Mouse (Mus musculus) lung, embryonic 15.5 days (tissue): Measurements from ENCODE around the gene Fbxw8. TPM values are rescaled to one million over a fixed set of nuclear protein-coding genes. Genes with fewer than 3 reads are reported as not detected.

Experiments used
- ATAC-seq: fragments of 200-750 bp; cut with Nextera tagmentation; 2 replicates; pipeline ENCODE4 v1.8.0; 2017; ENCODE audit warnings: moderate number of reproducible peaks, borderline replicate concordance; ENCODE audit not compliant: low FRiP score, low TSS enrichment; ENCODE audit errors: extremely low read depth
- H3K27ac ChIP-seq: fragments of 300-500 bp; sonication (generic); 2 replicates; pipeline ENCODE4 v1.5.1; 2015; ENCODE audit warnings: moderate library complexity, mild to moderate bottlenecking, inconsistent platforms
- H3K27me3 ChIP-seq: fragments of 300-500 bp; sonication (generic); 2 replicates; pipeline ENCODE4 v1.6.1; 2015; ENCODE audit warnings: inconsistent platforms
- H3K36me3 ChIP-seq: fragments of 300-500 bp; sonication (generic); 2 replicates; pipeline ENCODE4 v1.6.1; 2015; ENCODE audit warnings: inconsistent platforms
- H3K4me1 ChIP-seq: fragments of 300-500 bp; sonication (generic); 2 replicates; pipeline ENCODE4 v1.6.1; 2015; ENCODE audit warnings: inconsistent platforms
- H3K4me2 ChIP-seq: fragments of 300-500 bp; sonication (generic); 2 replicates; pipeline ENCODE4 v1.6.1; 2015; ENCODE audit warnings: inconsistent platforms, mild to moderate bottlenecking, moderate library complexity
- H3K4me3 ChIP-seq: fragments of 300-500 bp; sonication (generic); 2 replicates; pipeline ENCODE4 v1.5.1; 2015; ENCODE audit warnings: mild to moderate bottlenecking, inconsistent platforms
- H3K9ac ChIP-seq: fragments of 300-500 bp; sonication (generic); 2 replicates; pipeline ENCODE4 v1.6.1; 2015; ENCODE audit warnings: inconsistent platforms
- H3K9me3 ChIP-seq: fragments of 300-500 bp; sonication (generic); 2 replicates; pipeline ENCODE4 v1.6.1; 2016; ENCODE audit warnings: inconsistent platforms
- WGBS: fragments of 180-500 bp; shearing (Covaris S2); methylation state at CpG from one replicate; pipeline ENCODE4 v1.1.7; 2015; 5-methylcytosine and 5-hydroxymethylcytosine counted together
- polyA plus RNA-seq: library from polyadenylated mRNA; unstranded; fragments of >200 nt; fragmentation: Nextera tagmentation; extraction: Ambion mirVana; gene quantifications from 2 replicates; pipeline ENCODE4 v1.2.1, GENCODE M21; 2015

The Fbxw8 gene
- polyA plus RNA-seq, 1 experiment from 2014 or later: 30.2 TPM

DNA sequence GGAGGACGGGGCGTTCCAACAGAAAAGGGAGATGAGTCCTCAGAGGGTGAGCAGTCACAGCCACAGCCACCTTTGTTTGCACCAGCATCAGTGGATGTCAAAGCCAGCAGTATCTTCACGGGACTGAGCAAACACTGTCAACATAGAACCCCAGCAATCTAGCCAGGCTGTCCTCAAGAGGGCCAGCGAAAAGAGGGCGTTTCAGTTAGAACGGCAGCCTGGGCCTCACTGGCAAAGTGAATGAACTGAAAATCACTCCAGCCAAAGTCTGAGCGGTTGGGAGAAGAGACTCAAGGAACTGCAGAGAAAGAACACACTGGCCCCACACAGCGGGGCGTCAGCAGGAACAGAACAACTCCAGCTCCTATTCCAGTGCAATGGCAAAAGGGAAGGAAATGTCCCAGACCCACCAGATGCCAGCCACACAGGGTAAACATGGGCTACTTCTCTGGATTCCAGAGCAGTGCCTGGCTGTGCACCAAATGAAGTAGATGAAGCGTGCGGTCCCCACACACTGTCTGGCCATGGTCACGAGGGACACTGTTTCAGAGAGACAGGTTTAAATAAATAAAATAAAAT, 72.1 kb downstream of the Fbxw8 start:
- no peak overlapping the region for H3K4me2 ChIP-seq
- no peak overlapping the region for H3K4me3 ChIP-seq
- H3K36me3 ChIP-seq: 0 out of 2 replicates have a peak, but pooled peaks cover 2% of the 10 kb centered on the region
- peaks cover 33% of the 10 kb centered on the region for H3K4me1 ChIP-seq
- no peak; the same call in 1 of the 2 replicates for ATAC-seq
- no peaks in the 10 kb centered on the region for H3K27me3 ChIP-seq
- peak overlapping the region; percentile 41 for H3K27ac ChIP-seq
- no peak overlapping the region for H3K9ac ChIP-seq
- no peaks in the 10 kb centered on the region for H3K9me3 ChIP-seq
- 36% methylated on average over 12 of the region's 12 CpGs for WGBS

DNA sequence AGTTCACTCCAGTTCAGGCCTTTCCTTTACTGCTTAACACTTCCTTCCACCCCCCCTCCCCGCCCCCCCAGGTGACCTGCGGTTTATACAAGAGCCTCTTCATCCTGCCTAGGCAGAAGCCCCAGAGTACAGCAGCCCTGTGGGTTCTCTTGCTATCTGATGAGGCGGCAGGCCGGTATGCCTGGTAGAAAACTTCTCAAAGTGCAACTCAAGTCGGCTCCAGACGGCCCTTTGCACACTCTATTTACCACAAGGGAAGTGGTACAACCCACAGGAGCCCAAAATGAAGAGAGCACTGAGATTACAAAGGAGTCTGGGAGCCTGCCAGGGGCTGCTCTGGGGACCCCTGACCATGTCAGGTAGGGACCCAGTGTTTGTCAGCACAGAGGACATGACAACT, 73.3 kb downstream of the Fbxw8 start:
- Histone ChIP-seq H3K4me2 (no peak overlapping the region), H3K27me3 (no peaks in the 10 kb centered on the region), H3K36me3 (peaks cover 3% of the 10 kb centered on the region; the same call in 1 of the 2 replicates), H3K4me3 (no peak overlapping the region), H3K27ac (no peak overlapping the region), H3K4me1 (peaks cover 33% of the 10 kb centered on the region), H3K9me3 (no peaks in the 10 kb centered on the region), H3K9ac (no peak overlapping the region)
- WGBS: 57% methylated on average over 6 of the region's 6 CpGs
- no peak for ATAC-seq

DNA sequence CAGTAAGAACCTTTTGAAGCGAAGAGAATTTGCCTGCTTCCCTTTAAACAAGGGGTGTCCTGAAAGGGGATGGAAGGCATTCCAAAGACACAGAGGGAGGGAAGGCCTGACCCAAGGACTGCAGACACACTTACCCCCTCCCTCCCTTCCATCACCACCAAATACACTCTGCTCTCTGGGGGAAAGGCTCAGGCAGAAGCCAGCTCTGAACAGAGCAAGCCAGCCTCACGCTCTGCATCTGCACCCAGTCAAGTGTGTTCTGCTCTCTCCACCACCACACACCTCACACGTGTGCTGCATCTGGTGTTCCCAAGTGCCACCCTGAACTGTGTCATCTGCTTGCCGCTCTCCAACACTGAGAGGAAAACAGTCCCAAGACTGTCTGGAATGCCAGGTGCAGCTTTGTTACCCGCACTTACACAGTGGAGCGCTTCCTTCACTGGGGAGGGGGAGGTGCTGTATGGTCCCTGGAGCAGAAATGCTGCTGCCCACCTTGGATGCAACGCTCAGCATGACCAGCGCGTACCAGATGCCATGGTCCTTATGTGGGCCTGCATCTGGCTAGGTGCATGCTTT, 73.8 kb downstream of the Fbxw8 start:
- H3K36me3 ChIP-seq: peaks cover 9% of the 10 kb centered on the region; the same call in 1 of the 2 replicates
- H3K4me2 ChIP-seq: no peak overlapping the region
- peak; percentile 15; the same call in 1 of the 2 replicates for ATAC-seq
- no peak overlapping the region for H3K4me3 ChIP-seq
- no peaks in the 10 kb centered on the region for H3K27me3 ChIP-seq
- no peak overlapping the region for H3K27ac ChIP-seq
- peaks cover 33% of the 10 kb centered on the region for H3K4me1 ChIP-seq
- 74% methylated on average over 9 of the region's 9 CpGs for WGBS
- no peaks in the 10 kb centered on the region for H3K9me3 ChIP-seq
- no peak overlapping the region for H3K9ac ChIP-seq

DNA sequence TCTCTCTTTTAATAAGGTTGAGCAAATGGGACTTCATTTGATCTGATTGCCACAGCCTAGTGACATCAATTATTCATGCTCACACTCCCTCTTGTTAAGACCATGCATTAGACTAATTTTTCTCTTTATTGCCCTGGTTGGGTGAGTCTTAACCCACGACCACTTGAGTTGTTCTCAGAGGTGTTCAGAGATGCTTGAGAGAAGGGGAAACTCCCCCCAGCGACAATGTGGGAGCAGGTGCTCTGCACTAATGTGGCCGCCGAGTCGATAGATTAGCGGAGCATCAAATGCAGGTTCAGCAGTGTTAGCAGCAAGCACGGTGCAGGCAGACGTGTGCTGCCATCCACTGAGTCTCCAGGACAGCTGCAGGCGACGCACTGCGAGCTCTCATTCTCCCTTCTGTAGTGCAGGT, 75.4 kb downstream of the Fbxw8 start:
- ATAC-seq: no peak
- H3K4me2 ChIP-seq: no peak overlapping the region
- no peaks in the 10 kb centered on the region for H3K9me3 ChIP-seq
- H3K9ac ChIP-seq: no peak overlapping the region
- peaks cover 24% of the 10 kb centered on the region; the same call in 1 of the 2 replicates for H3K36me3 ChIP-seq
- H3K4me1 ChIP-seq: peaks cover 31% of the 10 kb centered on the region
- WGBS: 68% methylated on average over 11 of the region's 11 CpGs
- H3K4me3 ChIP-seq: no peak overlapping the region
- no peaks in the 10 kb centered on the region for H3K27me3 ChIP-seq
- no peak overlapping the region for H3K27ac ChIP-seq

DNA sequence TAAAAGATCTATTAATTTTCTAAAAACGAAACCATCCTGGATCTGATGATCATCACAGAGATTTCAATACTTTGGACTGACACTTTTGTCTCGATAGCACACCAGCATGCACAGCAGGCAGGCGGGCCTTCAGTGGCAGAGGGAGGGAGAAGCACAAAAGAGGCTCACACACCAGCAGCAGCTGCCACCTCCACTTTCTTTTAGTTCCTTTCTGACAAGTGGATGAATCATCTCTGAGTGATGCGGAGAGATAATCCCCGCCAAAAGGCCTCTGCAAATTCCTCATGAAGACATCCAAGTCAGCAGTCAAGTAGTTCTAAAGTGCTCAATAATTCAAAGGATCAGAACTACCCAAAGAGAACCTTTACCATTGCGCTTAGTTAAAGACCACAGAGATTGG, 75.9 kb downstream of the Fbxw8 start:
- peaks cover 27% of the 10 kb centered on the region for H3K36me3 ChIP-seq
- ATAC-seq: no peak
- WGBS: 70% methylated on average over 6 of the region's 6 CpGs
- no peak overlapping the region for H3K27ac ChIP-seq
- H3K9me3 ChIP-seq: no peaks in the 10 kb centered on the region
- H3K27me3 ChIP-seq: no peaks in the 10 kb centered on the region
- peaks cover 26% of the 10 kb centered on the region for H3K4me1 ChIP-seq
- no peak overlapping the region for H3K4me3 ChIP-seq
- H3K4me2 ChIP-seq: no peak overlapping the region
- no peak overlapping the region for H3K9ac ChIP-seq

DNA sequence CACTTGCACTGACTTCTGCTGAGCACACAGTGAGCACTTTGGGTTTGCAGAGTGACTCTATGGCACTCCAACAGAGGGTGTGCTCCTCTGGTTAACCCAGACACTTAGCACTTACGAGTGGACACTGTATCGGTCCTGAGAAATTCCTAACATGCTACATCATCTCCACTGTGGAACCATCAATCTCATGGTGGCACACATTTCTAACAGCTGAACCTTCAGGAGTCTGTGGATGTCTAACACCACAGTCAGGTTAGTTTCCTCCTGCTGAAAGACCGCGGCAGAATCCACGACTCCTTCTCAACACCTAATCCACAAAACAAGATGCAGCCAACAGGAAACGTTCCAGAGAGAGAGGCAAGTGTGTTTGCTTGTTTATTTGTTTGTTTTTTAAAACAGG, 76.7 kb downstream of the Fbxw8 start:
- no peak overlapping the region for H3K9ac ChIP-seq
- no peaks in the 10 kb centered on the region for H3K27me3 ChIP-seq
- 74% methylated on average over 6 of the region's 6 CpGs for WGBS
- no peak overlapping the region for H3K4me2 ChIP-seq
- H3K4me1 ChIP-seq: peaks cover 18% of the 10 kb centered on the region
- no peaks in the 10 kb centered on the region for H3K9me3 ChIP-seq
- no peak overlapping the region for H3K27ac ChIP-seq
- ATAC-seq: no peak
- no peak overlapping the region for H3K4me3 ChIP-seq
- H3K36me3 ChIP-seq: peaks cover 34% of the 10 kb centered on the region

DNA sequence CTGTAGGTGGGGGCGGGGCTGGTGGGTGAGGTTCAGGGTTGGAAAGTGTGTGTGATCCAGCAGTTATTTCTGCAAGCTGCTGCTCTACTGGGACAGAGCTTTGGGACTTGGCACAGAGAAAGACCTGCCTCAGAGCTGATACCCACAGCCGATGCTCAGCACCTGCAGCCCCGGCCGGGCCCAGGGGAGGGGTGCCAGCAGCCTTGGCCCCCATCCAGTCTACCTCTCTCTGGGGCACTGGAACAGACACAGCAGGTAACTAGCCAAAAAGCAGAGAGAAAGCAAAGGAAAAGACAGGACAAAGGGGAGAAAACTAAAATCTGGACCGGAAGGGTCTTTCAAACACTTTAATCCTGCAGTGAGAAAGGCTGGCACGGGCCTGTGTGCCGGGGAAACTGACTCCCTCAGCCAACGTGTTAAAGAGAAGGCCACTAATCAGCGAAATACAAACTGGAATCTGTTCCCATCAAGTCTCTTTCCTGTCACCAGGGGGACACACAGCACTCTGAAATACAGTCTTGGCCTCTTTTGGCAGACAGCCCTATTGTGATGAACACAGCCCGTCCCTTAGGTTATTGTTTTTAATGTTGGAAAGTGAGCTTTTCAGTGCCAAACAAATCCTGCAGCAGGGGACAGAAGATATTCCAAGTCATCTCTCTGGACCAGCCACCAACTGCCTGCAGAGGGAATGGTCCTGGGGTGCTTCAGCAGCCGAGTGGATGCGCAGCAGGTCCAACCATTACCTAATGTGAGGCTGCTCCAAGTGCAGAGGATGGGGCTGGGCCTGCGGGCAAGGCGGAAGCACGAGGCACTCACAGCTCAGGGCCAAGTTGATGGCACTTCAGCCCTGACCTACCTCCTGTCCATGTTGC, 78.3 kb downstream of the Fbxw8 start:
- no peaks in the 10 kb centered on the region for H3K27me3 ChIP-seq
- no peak for ATAC-seq
- 79% methylated on average over 15 of the region's 15 CpGs for WGBS
- no peak overlapping the region for H3K4me3 ChIP-seq
- peaks cover 44% of the 10 kb centered on the region for H3K36me3 ChIP-seq
- H3K27ac ChIP-seq: no peak overlapping the region
- H3K9ac ChIP-seq: no peak overlapping the region
- no peak overlapping the region for H3K4me2 ChIP-seq
- no peaks in the 10 kb centered on the region for H3K9me3 ChIP-seq
- 0 out of 2 replicates have a peak, but pooled peaks cover 4% of the 10 kb centered on the region for H3K4me1 ChIP-seq

DNA sequence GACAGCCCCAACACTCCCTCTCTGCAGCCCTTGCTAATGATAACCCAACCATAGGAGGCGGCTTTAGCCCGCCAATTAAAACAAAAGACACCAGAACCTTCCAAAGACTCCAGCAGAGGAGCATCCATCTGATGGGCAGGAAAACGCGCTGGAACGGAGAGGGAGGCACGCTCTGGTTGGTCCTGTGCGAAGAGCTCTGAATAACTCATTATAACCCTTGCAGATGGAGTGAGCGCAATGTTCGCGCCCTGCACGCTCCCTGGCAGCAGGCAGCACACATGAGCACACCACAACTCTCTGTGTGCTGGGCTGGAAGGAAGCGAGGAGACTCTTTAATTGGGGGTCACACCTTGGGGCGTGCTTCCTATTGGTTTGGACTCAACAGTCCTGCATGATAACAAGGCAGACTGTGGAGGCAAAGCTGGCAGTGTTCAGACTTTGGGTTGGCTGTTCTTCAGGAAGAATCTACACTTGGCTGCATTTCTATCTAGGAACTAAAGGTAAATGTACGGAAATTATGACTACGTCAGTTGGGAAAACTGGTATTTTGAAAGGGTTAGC, 82.0 kb downstream of the Fbxw8 start:
- ATAC-seq: no peak
- no peak overlapping the region for H3K9ac ChIP-seq
- no peak overlapping the region for H3K27ac ChIP-seq
- no peak overlapping the region for H3K4me3 ChIP-seq
- peaks cover 9% of the 10 kb centered on the region; the same call in 1 of the 2 replicates for H3K4me1 ChIP-seq
- no peak overlapping the region for H3K4me2 ChIP-seq
- H3K9me3 ChIP-seq: no peaks in the 10 kb centered on the region
- no peaks in the 10 kb centered on the region for H3K27me3 ChIP-seq
- 92% methylated on average over 15 of the region's 15 CpGs for WGBS
- peaks cover 62% of the 10 kb centered on the region for H3K36me3 ChIP-seq

DNA sequence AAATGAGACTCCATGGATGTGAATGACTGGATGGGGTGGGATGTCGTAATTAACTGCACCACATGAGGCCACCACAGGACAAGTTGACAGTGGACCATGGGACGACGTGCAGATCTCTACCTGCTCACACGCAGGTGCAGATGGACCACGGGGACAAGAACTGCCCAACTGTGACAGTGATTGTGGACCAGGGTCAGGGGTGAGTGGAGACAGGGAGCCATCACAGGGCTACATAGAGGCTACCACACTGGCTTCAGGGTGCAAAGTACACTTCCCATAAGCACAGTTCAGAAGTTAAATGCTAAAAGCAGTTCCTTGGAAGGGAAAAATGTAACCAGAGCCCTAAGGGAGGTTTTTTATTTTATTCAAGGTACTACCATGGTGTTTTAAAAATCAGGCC, 83.5 kb downstream of the Fbxw8 start:
- Histone ChIP-seq H3K4me3 (no peak overlapping the region), H3K27ac (no peak overlapping the region), H3K9ac (no peak overlapping the region), H3K36me3 (peaks cover 62% of the 10 kb centered on the region), H3K4me1 (peaks cover 17% of the 10 kb centered on the region; the same call in 1 of the 2 replicates), H3K4me2 (no peak overlapping the region), H3K9me3 (no peaks in the 10 kb centered on the region), H3K27me3 (no peaks in the 10 kb centered on the region)
- 79% methylated on average over 5 of the region's 5 CpGs for WGBS
- ATAC-seq: no peak

DNA sequence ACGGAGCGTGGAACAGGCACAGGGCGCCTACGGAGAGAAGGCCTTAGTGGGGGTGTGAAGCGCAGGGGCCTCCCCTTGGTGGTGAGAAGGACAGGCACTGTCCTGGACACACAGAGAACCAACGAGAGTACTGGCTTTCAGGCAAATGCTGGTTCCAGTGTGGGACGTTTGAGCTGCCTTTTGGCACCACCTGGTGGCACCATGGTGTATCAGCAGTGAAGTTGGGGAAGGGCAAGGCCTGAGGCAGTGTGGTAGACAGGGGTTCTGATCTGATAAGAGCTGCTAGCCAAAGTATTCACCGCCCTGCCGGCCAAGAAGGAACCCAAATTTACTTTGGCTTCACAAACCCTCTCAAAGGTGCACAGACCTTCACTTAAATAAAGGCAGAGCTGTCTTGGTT, 85.9 kb downstream of the Fbxw8 start:
- Histone ChIP-seq H3K27ac (no peak overlapping the region), H3K9me3 (no peaks in the 10 kb centered on the region), H3K36me3 (peaks cover 46% of the 10 kb centered on the region), H3K27me3 (no peaks in the 10 kb centered on the region), H3K9ac (no peak overlapping the region), H3K4me2 (no peak overlapping the region), H3K4me1 (peaks cover 22% of the 10 kb centered on the region), H3K4me3 (no peak overlapping the region)
- peak; percentile 32; the same call in 1 of the 2 replicates for ATAC-seq
- WGBS: 36% methylated on average over 9 of the region's 9 CpGs

DNA sequence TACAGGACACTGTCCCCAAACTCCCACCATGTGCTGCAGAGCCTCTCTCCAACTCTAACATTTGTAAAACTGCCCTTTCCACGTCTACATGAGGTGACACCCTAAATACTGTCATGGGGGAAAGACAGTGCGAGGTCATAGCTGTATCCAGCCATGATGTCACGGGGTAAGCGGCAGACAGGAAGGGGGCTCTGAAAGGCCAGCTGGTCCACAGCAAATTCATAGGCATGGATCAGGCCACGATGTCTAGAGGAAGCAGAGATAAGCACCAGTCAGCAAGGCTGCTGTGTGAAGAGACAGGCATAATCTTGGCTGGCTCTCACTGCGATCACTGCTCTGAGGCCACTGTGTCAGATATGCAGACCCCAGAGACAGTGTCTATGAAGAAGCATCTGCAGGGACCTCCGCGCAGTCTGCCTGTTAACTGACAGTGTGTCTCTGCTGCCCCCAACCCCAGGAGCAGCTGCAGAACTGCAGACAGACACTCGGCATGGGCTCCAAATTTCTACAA, 87.2 kb downstream of the Fbxw8 start:
- no peak overlapping the region; the same call in 1 of the 2 replicates for H3K27ac ChIP-seq
- peaks cover 36% of the 10 kb centered on the region for H3K36me3 ChIP-seq
- no peaks in the 10 kb centered on the region for H3K27me3 ChIP-seq
- no peak overlapping the region for H3K4me3 ChIP-seq
- no peak overlapping the region for H3K9ac ChIP-seq
- no peaks in the 10 kb centered on the region for H3K9me3 ChIP-seq
- H3K4me1 ChIP-seq: peaks cover 27% of the 10 kb centered on the region
- 53% methylated on average over 9 of the region's 9 CpGs for WGBS
- ATAC-seq: peak; percentile 69; the same call in 1 of the 2 replicates
- no peak overlapping the region for H3K4me2 ChIP-seq
